Mouse (Mus musculus) layer of hippocampus, adult 2 months (tissue): ENCODE results near the gene Glis2. TPM values are rescaled to one million over a fixed set of nuclear protein-coding genes. Genes with fewer than 3 reads are reported as not detected.

Experiments
- DNase-seq, 2 experiments: peaks; one replicate each; pipeline ENCODE4 v3.0.0; 2022; ENCODE audit warnings: low spot score in 2 of 2
- H3K27ac ChIP-seq: fragments of 200-600 bp; 2 replicates; pipeline ENCODE4 v1.8.1; 2022
- H3K4me3 ChIP-seq: fragments of 200-600 bp; 2 replicates; pipeline ENCODE4 v1.8.1; 2022; ENCODE audit warnings: mild to moderate bottlenecking
- CTCF ChIP-seq: fragments of 200-600 bp; conservative IDR thresholded peaks from 2 replicates; pipeline ENCODE4 v1.8.1; 2022; ENCODE audit warnings: antibody characterized with exemption, mild to moderate bottlenecking, moderate library complexity
- total RNA-seq, 2 experiments: library from RNA; stranded (reverse); gene quantifications; 2 replicates each; pipeline ENCODE4 v1.2.3; 2021

Glis2 gene
- total RNA-seq, 2 experiments from 2014 or later = 11.0 to 13.9 TPM

DNA sequence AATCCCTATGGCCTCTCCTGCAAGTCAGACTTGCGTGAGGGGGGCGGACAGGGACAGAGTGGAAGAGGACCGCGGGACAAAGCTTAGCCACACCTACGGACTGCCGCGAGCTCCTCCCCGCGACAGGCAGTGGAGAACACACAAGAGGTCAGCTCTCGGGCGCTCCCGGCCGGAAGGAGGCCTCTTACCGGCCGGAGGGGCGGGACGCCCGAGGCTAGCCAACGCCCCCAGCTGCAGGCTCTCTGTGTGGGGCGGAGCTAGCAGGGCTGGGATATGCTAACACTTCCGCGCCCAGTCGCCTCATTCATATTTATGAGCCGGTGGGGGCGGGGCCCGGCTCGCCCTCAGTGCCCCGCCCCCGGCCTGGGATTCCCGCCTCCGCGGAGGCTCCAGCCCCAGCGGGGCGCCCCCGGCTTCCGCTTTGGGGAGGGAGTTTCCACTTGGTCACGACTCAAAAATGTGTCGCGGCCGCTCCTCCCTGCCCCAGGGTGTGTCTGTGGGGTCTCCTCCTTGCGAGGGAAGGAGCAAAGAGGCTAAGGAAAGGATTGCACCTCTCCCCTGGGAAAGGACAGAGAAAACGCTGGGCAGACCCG, 7.9 kb upstream of the Glis2 start:
- TF ChIP-seq CTCF = peak; percentile 30
- Histone ChIP-seq H3K4me3 (peak overlapping the region; percentile 62), H3K27ac (peak overlapping the region; percentile 74)
- DNase-seq = peak; percentile 81 to 88

- Histone ChIP-seq H3K27ac (peak overlapping the region; percentile 74; the same call in 1 of the 2 replicates), H3K4me3 (no peak overlapping the region)
- no peak for DNase-seq
- no peak for TF ChIP-seq CTCF
These were observed 6.8 kb upstream of the Glis2 start for GRCm38 (mm10) chr16:4587516-4588210.

GRCm38 (mm10) chr16:4590236-4590635, 4.3 kb upstream of the Glis2 start:
- H3K27ac ChIP-seq = no peak overlapping the region
- no peak for DNase-seq
- no peak for TF ChIP-seq CTCF
- H3K4me3 ChIP-seq = no peak overlapping the region

GRCm38 (mm10) chr16:4592909-4593875, 1.3 kb upstream of the Glis2 start:
- Histone ChIP-seq H3K27ac (peak overlapping the region; percentile 92), H3K4me3 (peak overlapping the region; percentile 82)
- TF ChIP-seq CTCF = peak; percentile 79
- peak; percentile 41 to 47 for DNase-seq

GRCm38 (mm10) chr16:4594814-4595526, 457 bp downstream of the Glis2 start:
- no peak for DNase-seq
- H3K27ac ChIP-seq = peak overlapping the region; percentile 92
- H3K4me3 ChIP-seq = peak overlapping the region; percentile 82
- TF ChIP-seq CTCF = no peak

DNA sequence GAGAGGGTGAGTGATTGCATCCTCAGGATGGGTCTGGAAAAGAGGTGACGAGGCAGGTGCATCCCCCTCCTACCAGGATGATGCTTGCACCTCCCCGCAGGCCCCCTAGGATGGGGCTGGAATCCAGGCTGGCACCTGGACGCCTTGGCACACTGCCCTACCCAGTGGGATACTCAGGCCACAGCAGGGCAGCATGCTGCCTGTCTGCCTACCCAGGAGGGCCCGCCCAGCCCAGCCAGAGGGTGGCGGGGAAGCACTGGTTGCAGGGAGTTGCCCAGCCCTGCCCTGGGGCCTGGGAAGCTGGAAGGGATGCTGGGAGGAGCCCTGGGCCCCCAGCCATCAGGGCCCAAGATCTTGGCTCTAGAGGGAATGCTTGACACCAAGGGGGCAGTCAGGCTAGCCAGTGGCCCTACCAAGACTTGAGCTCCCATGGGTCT, 1.0 kb downstream of the Glis2 start:
- H3K4me3 ChIP-seq = peak overlapping the region; percentile 82
- peak overlapping the region; percentile 92 for H3K27ac ChIP-seq
- no peak for TF ChIP-seq CTCF
- DNase-seq = no peak

- peak overlapping the region; percentile 92; the same call in 1 of the 2 replicates for H3K27ac ChIP-seq
- TF ChIP-seq CTCF = no peak
- DNase-seq = no peak
- H3K4me3 ChIP-seq = peak overlapping the region; percentile 82; the same call in 1 of the 2 replicates
These were observed 1.7 kb downstream of the Glis2 start for GRCm38 (mm10) chr16:4596141-4596728.

GRCm38 (mm10) chr16:4596836-4597235, 2.3 kb downstream of the Glis2 start:
- no peak for TF ChIP-seq CTCF
- no peak for DNase-seq
- no peak overlapping the region for H3K4me3 ChIP-seq
- no peak overlapping the region for H3K27ac ChIP-seq

- no peak for DNase-seq
- Histone ChIP-seq H3K27ac (no peak overlapping the region), H3K4me3 (no peak overlapping the region)
- no peak for TF ChIP-seq CTCF
These were observed 2.8 kb downstream of the Glis2 start for GRCm38 (mm10) chr16:4597296-4597695.

- TF ChIP-seq CTCF = no peak
- DNase-seq = no peak
- Histone ChIP-seq H3K4me3 (no peak overlapping the region), H3K27ac (no peak overlapping the region)
These were observed 3.5 kb downstream of the Glis2 start for GRCm38 (mm10) chr16:4598041-4598440.

- no peak for DNase-seq
- Histone ChIP-seq H3K4me3 (no peak overlapping the region), H3K27ac (0 out of 2 replicates have a peak overlapping the region, but pooled peaks have one; percentile 7)
- no peak for TF ChIP-seq CTCF
These were observed 4.5 kb downstream of the Glis2 start for GRCm38 (mm10) chr16:4598891-4599543.
